Mouse (Mus musculus): ENCODE data around the gene Tle1. TPM values are rescaled to one million over a fixed set of nuclear protein-coding genes. Genes with fewer than 3 reads are reported as not detected.

The Tle1 gene
- polyA plus RNA-seq, 1 experiment from 2014 or later: 43.1 TPM

GRCm38 (mm10) chr4:72122343-72122742 is 78.4 kb downstream of the Tle1 start:
- H3K4me1 ChIP-seq (replicated peaks): no peaks in the 10 kb centered on the region
- no peak overlapping the region for H3K4me2 ChIP-seq
- peaks cover 38% of the 10 kb centered on the region for H3K36me3 ChIP-seq
- H3K9ac ChIP-seq: no peak overlapping the region
- no peak overlapping the region for H3K4me3 ChIP-seq
- H3K27ac ChIP-seq (replicated peaks): no peak overlapping the region
- H3K27me3 ChIP-seq: no peaks in the 10 kb centered on the region
- WGBS: 77% methylated on average over 2 of the region's 2 CpGs
- no peaks in the 10 kb centered on the region for H3K9me3 ChIP-seq
- no peak for ATAC-seq (ENCODE audit: low FRiP score, low read depth)

- WGBS: 91% methylated on average over 6 of the region's 6 CpGs
- Histone ChIP-seq H3K4me2 (no peak overlapping the region), H3K36me3 (peaks cover 41% of the 10 kb centered on the region), H3K9me3 (no peaks in the 10 kb centered on the region), H3K9ac (no peak overlapping the region), H3K27me3 (no peaks in the 10 kb centered on the region), H3K27ac (replicated peaks) (no peak overlapping the region), H3K4me3 (no peak overlapping the region), H3K4me1 (replicated peaks) (no peaks in the 10 kb centered on the region)
- ATAC-seq (ENCODE audit: low FRiP score, low read depth): no peak
These were observed 80.7 kb downstream of the Tle1 start for GRCm38 (mm10) chr4:72120050-72120449.

- Histone ChIP-seq H3K36me3 (0 out of 2 replicates have a peak, but pooled peaks cover 7% of the 10 kb centered on the region), H3K27me3 (no peaks in the 10 kb centered on the region), H3K4me1 (replicated peaks) (no peaks in the 10 kb centered on the region), H3K27ac (replicated peaks) (no peak overlapping the region), H3K9me3 (no peaks in the 10 kb centered on the region), H3K4me2 (no peak overlapping the region), H3K4me3 (no peak overlapping the region), H3K9ac (no peak overlapping the region)
- ATAC-seq (ENCODE audit: low FRiP score, low read depth): peak; percentile 88
These were observed 95.0 kb downstream of the Tle1 start for GRCm38 (mm10) chr4:72105702-72106101.

- Histone ChIP-seq H3K9me3 (0 out of 2 replicates have a peak, but pooled peaks cover 4% of the 10 kb centered on the region), H3K27ac (replicated peaks) (no peak overlapping the region), H3K36me3 (0 out of 2 replicates have a peak, but pooled peaks cover 7% of the 10 kb centered on the region), H3K27me3 (no peaks in the 10 kb centered on the region), H3K4me2 (no peak overlapping the region), H3K9ac (no peak overlapping the region), H3K4me3 (no peak overlapping the region), H3K4me1 (replicated peaks) (no peaks in the 10 kb centered on the region)
- no peak for ATAC-seq (ENCODE audit: low FRiP score, low read depth)
These were observed 96.5 kb downstream of the Tle1 start for GRCm38 (mm10) chr4:72104186-72104585.

GRCm38 (mm10) chr4:72087811-72088210 is 112.9 kb downstream of the Tle1 start:
- Histone ChIP-seq H3K36me3 (no peaks in the 10 kb centered on the region), H3K9ac (no peak overlapping the region), H3K27ac (replicated peaks) (no peak overlapping the region), H3K9me3 (no peaks in the 10 kb centered on the region), H3K27me3 (no peaks in the 10 kb centered on the region), H3K4me3 (no peak overlapping the region), H3K4me1 (replicated peaks) (no peaks in the 10 kb centered on the region), H3K4me2 (no peak overlapping the region)
- no peak for ATAC-seq (ENCODE audit: low FRiP score, low read depth)
- WGBS: 96% methylated on average over 4 of the region's 4 CpGs

- Histone ChIP-seq H3K36me3 (no peaks in the 10 kb centered on the region), H3K4me1 (replicated peaks) (no peaks in the 10 kb centered on the region), H3K9me3 (no peaks in the 10 kb centered on the region), H3K4me3 (no peak overlapping the region), H3K4me2 (no peak overlapping the region), H3K27me3 (no peaks in the 10 kb centered on the region), H3K9ac (no peak overlapping the region), H3K27ac (replicated peaks) (no peak overlapping the region)
- ATAC-seq (ENCODE audit: low FRiP score, low read depth): peak; percentile 38; the same call in 1 of the 2 replicates
- 33% methylated on average over 5 of the region's 5 CpGs for WGBS
These were observed 131.6 kb downstream of the Tle1 start for GRCm38 (mm10) chr4:72069111-72069534.

- peak; percentile 54; the same call in 1 of the 2 replicates for ATAC-seq (ENCODE audit: low FRiP score, low read depth)
- no peak overlapping the region for H3K4me2 ChIP-seq
- H3K4me1 ChIP-seq (replicated peaks): no peaks in the 10 kb centered on the region
- no peaks in the 10 kb centered on the region for H3K9me3 ChIP-seq
- no peak overlapping the region for H3K27ac ChIP-seq (replicated peaks)
- H3K27me3 ChIP-seq: no peaks in the 10 kb centered on the region
- H3K9ac ChIP-seq: no peak overlapping the region
- WGBS: 66% methylated on average over 3 of the region's 3 CpGs
- no peak overlapping the region for H3K4me3 ChIP-seq
- H3K36me3 ChIP-seq: no peaks in the 10 kb centered on the region
These were observed 132.8 kb downstream of the Tle1 start for GRCm38 (mm10) chr4:72067937-72068336.
